Mouse (Mus musculus) thymus, adult 2 months (tissue): ENCODE measurements at regions not wholly inside any gene's neighbourhood (a gene's known extent, or its start where the extent isn't known, plus 50 kb on each side); places are given as distances from the start of the nearest gene placed in this dataset.

Experiments
- DNase-seq: peaks from one replicate; pipeline ENCODE4 v3.0.0; 2021
- H3K27ac ChIP-seq: fragments of 200-500 bp; 2 replicates; pipeline ENCODE4 v1.5.1; 2012; ENCODE audit warnings: low read length, control low read depth; ENCODE audit not compliant: control insufficient read depth, insufficient read depth
- H3K27me3 ChIP-seq: fragments of 200-500 bp; 2 replicates; pipeline ENCODE4 v1.6.1; 2012; ENCODE audit warnings: mild to moderate bottlenecking, low read length, moderate library complexity, mixed read lengths; ENCODE audit not compliant: control insufficient read depth, insufficient read depth
- H3K36me3 ChIP-seq: fragments of 200-500 bp; 2 replicates; pipeline ENCODE4 v1.6.1; 2012; ENCODE audit warnings: mild to moderate bottlenecking, low read length, moderate library complexity; ENCODE audit not compliant: control insufficient read depth, insufficient read depth
- H3K4me1 ChIP-seq: fragments of 200-500 bp; replicated peaks from 2 replicates; pipeline ENCODE4 v1.6.1; 2012; ENCODE audit warnings: low read length; ENCODE audit not compliant: control insufficient read depth, insufficient read depth
- H3K4me3 ChIP-seq: fragments of 200-500 bp; 2 replicates; pipeline ENCODE4 v1.5.1; 2012; ENCODE audit warnings: mild to moderate bottlenecking, low read length, control low read depth, moderate library complexity; ENCODE audit not compliant: control insufficient read depth, insufficient read depth
- CTCF ChIP-seq: fragments of 200-500 bp; IDR thresholded peaks from 2 replicates; pipeline ENCODE4 v1.5.1; 2012; ENCODE audit warnings: mild to moderate bottlenecking, control low read depth, low read length, moderate library complexity, borderline replicate concordance; ENCODE audit not compliant: control insufficient read depth, poor library complexity, insufficient read depth; ENCODE audit errors: extremely low read depth
- POLR2A ChIP-seq: fragments of 200-500 bp; IDR thresholded peaks from 2 replicates; pipeline ENCODE4 v1.6.1; 2012; ENCODE audit warnings: mild to moderate bottlenecking, low read length, control low read depth, moderate library complexity; ENCODE audit not compliant: control insufficient read depth, poor library complexity, insufficient read depth; ENCODE audit errors: extremely low read depth
- WGBS: fragments of 180-500 bp; shearing (Covaris S2); methylation state at CpG from one replicate; pipeline ENCODE4 v1.1.7; 2018; 5-methylcytosine and 5-hydroxymethylcytosine counted together

DNA sequence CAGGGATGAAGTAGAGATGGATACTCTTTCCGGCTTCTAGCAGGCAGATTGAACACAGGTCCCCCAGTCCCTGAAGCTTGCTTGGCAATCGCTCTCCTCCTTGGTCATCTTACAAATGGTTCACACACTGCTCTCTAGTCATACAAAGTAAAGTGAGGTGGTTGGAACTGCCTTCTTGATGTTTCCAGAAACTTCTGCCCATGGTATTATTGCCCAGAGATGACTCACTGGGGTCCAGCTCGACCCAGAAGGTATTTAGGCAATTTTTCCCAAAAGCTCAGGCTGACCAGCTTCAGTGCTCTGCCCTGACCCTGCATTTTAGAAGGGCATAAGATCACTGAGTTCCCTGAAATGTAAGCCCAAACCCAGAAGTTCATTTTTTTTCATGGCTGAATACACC lies 139.2 kb upstream of the Tab2 start:
- no peaks in the 10 kb centered on the region for H3K4me1 ChIP-seq
- H3K4me3 ChIP-seq: no peak overlapping the region
- WGBS: 94% methylated on average over 3 of the region's 3 CpGs
- no peak overlapping the region for H3K27ac ChIP-seq
- no peak for TF ChIP-seq POLR2A
- TF ChIP-seq CTCF: no peak
- no peaks in the 10 kb centered on the region for H3K36me3 ChIP-seq
- H3K27me3 ChIP-seq: no peaks in the 10 kb centered on the region
- DNase-seq: no peak

DNA sequence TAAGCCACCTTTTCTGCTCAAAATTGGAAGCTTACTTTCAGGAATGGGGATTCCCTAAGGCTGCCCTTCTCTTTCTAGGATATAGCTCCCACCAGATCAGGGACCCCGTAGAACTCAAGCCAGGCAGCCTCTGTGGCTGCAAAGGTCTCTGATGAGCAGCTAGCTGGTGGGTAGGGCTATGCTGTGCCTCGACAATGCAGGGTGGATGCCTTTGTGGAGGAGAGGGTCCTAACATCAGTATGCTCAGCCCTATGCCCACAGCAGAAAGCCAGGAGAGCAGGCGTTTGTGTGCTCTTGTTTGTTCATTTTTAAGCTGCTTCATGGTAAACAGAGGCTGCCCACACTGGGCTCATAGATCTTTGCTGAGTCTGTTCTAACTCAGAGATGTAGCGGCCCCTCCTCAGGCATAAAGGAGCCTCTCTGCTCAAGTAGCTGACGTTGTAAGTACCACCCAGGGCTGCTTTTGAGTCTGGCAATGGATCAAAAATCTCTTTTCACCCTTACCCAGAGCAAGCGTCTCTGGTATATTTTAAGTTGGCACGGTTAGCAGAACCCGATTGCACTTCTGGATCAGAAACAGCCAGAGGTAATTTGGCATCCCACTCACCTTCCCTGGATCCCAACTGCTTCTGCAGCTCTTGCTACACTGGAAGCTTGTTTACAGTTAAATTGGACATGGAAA lies 136.0 kb upstream of the Tab2 start:
- WGBS: 89% methylated on average over 8 of the region's 8 CpGs
- DNase-seq: no peak

DNA sequence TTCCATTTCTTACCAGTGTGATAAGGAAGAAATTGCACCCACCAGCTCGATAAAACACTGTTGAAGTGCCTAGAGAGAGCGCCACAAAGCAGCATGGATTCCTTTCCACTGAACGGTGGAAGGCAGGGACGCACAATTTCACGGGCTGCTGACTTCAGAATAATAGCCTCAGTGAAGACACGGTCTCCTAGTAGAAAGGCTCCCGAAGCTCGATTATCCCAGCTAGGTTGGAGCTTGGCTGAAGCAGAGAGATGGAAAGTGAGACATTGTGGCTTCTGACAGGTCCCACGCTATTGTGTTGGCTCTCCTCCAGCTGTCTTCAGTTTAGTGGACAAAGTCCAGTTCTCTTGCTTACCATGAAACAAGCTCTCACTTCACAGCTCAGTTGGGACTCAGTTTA lies 133.3 kb upstream of the Tab2 start:
- Histone ChIP-seq H3K4me1 (no peaks in the 10 kb centered on the region), H3K27me3 (no peaks in the 10 kb centered on the region), H3K4me3 (no peak overlapping the region), H3K27ac (no peak overlapping the region), H3K36me3 (no peaks in the 10 kb centered on the region)
- 92% methylated on average over 9 of the region's 9 CpGs for WGBS
- no peak for DNase-seq
- TF ChIP-seq POLR2A (no peak), CTCF (no peak)

More for the DNA sequence above, 136.0 kb upstream of the Tab2 start:
- no peaks in the 10 kb centered on the region for H3K4me1 ChIP-seq
- TF ChIP-seq POLR2A: no peak
- H3K27me3 ChIP-seq: no peaks in the 10 kb centered on the region
- H3K36me3 ChIP-seq: no peaks in the 10 kb centered on the region
- no peak overlapping the region for H3K4me3 ChIP-seq
- H3K27ac ChIP-seq: no peak overlapping the region

DNA sequence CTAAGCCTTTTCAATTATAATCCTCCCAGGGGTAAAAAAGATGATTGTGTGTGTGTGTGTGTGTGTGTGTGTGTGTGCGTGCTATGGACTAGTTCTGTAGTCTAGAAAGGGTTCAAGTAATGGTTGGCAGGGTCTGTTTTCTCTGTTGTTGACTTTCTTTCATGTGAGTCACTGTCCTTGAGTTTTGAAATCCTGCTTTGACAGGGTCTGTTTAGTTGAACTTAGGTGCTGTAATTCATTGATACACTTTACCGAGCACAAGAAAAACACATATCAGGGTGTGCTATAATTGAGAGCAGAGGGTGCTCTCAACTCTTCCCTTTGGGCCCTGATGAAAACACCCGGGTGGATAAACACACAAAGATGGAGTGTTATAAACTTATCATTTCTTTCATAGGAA lies 132.7 kb upstream of the Tab2 start:
- DNase-seq: no peak
- H3K4me1 ChIP-seq: no peaks in the 10 kb centered on the region
- WGBS: 92% methylated on average over 3 of the region's 3 CpGs

DNA sequence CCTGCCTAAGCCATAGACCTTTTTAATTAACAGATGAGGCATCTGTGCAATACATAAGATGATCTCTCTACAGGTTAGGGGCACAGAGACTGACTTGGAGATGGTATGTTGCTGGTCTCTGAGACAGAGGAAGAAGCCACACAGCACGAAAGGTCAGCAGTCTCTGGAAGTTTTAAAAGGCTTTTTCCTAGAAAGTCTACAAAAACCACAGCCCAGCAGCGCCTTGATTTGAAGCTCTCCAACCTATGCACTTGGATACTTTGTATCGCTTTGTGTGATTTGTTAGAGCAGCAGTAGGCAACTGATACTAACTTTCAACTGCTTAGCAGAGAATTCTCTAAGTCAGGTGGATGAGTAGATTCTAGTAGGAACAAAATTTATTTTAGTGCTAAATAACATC lies 132.3 kb upstream of the Tab2 start:
- WGBS: 87% methylated on average over 3 of the region's 3 CpGs
- no peaks in the 10 kb centered on the region for H3K4me1 ChIP-seq
- H3K27me3 ChIP-seq: no peaks in the 10 kb centered on the region
- TF ChIP-seq CTCF: no peak
- TF ChIP-seq POLR2A: no peak
- H3K36me3 ChIP-seq: no peaks in the 10 kb centered on the region
- no peak overlapping the region for H3K27ac ChIP-seq
- no peak for DNase-seq
- no peak overlapping the region for H3K4me3 ChIP-seq

More for the DNA sequence above, 132.7 kb upstream of the Tab2 start:
- no peak overlapping the region for H3K27ac ChIP-seq
- no peak overlapping the region for H3K4me3 ChIP-seq
- H3K27me3 ChIP-seq: no peaks in the 10 kb centered on the region
- TF ChIP-seq POLR2A (no peak), CTCF (no peak)
- H3K36me3 ChIP-seq: no peaks in the 10 kb centered on the region

DNA sequence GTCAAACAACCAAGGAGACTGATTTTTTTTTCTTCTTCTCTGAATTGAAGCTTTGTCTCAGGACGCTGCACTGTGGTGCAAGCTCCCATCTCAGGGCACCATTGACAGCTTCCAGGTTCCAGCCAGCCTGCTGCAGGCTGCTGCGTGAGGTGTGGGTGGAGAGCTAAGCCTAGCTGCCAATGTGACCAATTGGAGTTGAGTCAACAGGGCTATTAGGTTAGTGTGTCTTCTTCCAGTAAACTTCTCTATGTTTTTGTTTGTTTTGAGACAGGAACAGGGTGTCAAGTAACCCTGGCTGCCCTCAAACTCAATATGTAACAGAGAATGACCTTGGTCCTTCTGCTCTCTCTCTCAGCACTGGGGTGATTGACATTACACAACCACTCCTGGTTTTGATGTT lies 131.1 kb upstream of the Tab2 start:
- Histone ChIP-seq H3K4me1 (no peaks in the 10 kb centered on the region), H3K4me3 (no peak overlapping the region), H3K36me3 (no peaks in the 10 kb centered on the region), H3K27ac (no peak overlapping the region), H3K27me3 (no peaks in the 10 kb centered on the region)
- DNase-seq: no peak
- WGBS: 86% methylated on average over 2 of the region's 2 CpGs
- no peak for TF ChIP-seq POLR2A
- no peak for TF ChIP-seq CTCF

DNA sequence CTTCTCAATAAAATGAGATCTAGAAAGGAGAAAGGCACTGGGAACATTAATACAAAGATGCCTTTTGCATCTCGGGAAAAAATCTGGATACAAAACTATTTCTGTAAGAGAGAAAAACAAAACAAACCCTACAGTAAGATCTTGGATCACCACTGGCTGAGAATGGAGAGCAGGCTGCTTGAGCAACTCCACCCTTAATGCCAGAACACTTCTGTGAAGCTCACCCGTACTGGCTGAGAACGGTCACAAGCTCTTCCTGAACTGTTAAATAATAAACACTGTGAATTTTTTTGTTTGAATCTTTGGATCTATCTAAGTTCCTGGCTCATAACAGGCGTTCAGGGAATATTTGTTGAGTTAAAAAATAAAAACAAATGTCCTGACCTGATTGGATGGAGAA lies 130.4 kb upstream of the Tab2 start:
- Histone ChIP-seq H3K4me1 (no peaks in the 10 kb centered on the region), H3K36me3 (no peaks in the 10 kb centered on the region), H3K27ac (no peak overlapping the region), H3K4me3 (no peak overlapping the region), H3K27me3 (no peaks in the 10 kb centered on the region)
- 89% methylated on average over 4 of the region's 4 CpGs for WGBS
- TF ChIP-seq CTCF (no peak), POLR2A (no peak)
- no peak for DNase-seq
